Mouse (Mus musculus): ENCODE data around the gene Adcy5.

- TF ChIP-seq POLR2AphosphoS2 (IDR thresholded peaks at IDR 0.05; ENCODE audit: low read length) (no peak), SMC3 (IDR thresholded peaks at IDR 0.05; ENCODE audit: low read depth, low read length) (no peak), CTCF (IDR thresholded peaks at IDR 0.05 in 2 of 3, conservative IDR thresholded peaks at IDR 0.05 in 1 of 3; ENCODE audit: control insufficient read depth in 1 of 3, insufficient read depth in 1 of 3, low read depth in 2 of 3, low read length in 3 of 3, poor library complexity in 1 of 3, severe bottlenecking in 1 of 3) (no peak), TBP (IDR thresholded peaks at IDR 0.05; ENCODE audit: low read depth, low read length) (no peak), POLR2A (IDR thresholded peaks at IDR 0.05; ENCODE audit: control insufficient read depth in 1 of 2, insufficient read depth in 1 of 2, low read depth in 1 of 2, low read length in 2 of 2, poor library complexity in 1 of 2) (no peak), MXI1 (IDR thresholded peaks at IDR 0.05; ENCODE audit: low read depth, low read length) (no peak), MAZ (IDR thresholded peaks at IDR 0.05; ENCODE audit: low read depth, low read length) (no peak), UBTF (IDR thresholded peaks at IDR 0.05; ENCODE audit: borderline replicate concordance, insufficient read depth, low read depth, low read length) (no peak), HCFC1 (IDR thresholded peaks at IDR 0.05; ENCODE audit: low read depth, low read length) (no peak), BHLHE40 (IDR thresholded peaks at IDR 0.05; ENCODE audit: borderline replicate concordance, low read depth, low read length) (no peak), MAFK (IDR thresholded peaks at IDR 0.05; ENCODE audit: borderline replicate concordance, low read depth, low read length) (no peak), GABPA (IDR thresholded peaks at IDR 0.05; ENCODE audit: low read depth, low read length) (no peak), ZC3H11A (IDR thresholded peaks at IDR 0.05; ENCODE audit: low read depth, low read length) (no peak), USF2 (IDR thresholded peaks at IDR 0.05; ENCODE audit: borderline replicate concordance in 1 of 2, insufficient read depth in 1 of 2, low read depth in 1 of 2, low read length in 2 of 2) (no peak)
Observed at GRCm38 (mm10) chr16:35159991-35160390, 5.3 kb downstream of the Adcy5 start.

Measured in MEL (cell line).